Mouse (Mus musculus) olfactory bulb, adult 2 months (tissue): ENCODE data around the gene Apbb2. TPM values are rescaled to one million over a fixed set of nuclear protein-coding genes. Genes with fewer than 3 reads are reported as not detected.

Experiments used
- H3K27ac ChIP-seq: fragments of 200-500 bp; 2 replicates; pipeline ENCODE4 v1.5.1; 2012; ENCODE audit warnings: low read depth, low read length; ENCODE audit not compliant: insufficient read depth
- H3K4me1 ChIP-seq: fragments of 200-500 bp; 2 replicates; pipeline ENCODE4 v1.6.1; 2012; ENCODE audit warnings: low read length; ENCODE audit not compliant: control insufficient read depth, insufficient read depth
- H3K4me3 ChIP-seq: fragments of 200-500 bp; 2 replicates; pipeline ENCODE4 v1.5.1; 2012; ENCODE audit warnings: mild to moderate bottlenecking, low read depth, low read length, moderate library complexity; ENCODE audit not compliant: insufficient read depth
- CTCF ChIP-seq: fragments of 200-500 bp; IDR thresholded peaks from 2 replicates; pipeline ENCODE4 v1.5.1; 2012; ENCODE audit warnings: low read depth, mild to moderate bottlenecking, low read length, moderate library complexity; ENCODE audit not compliant: insufficient read depth
- POLR2A ChIP-seq: fragments of 200-500 bp; IDR thresholded peaks from 2 replicates; pipeline ENCODE4 v1.6.1; 2012; ENCODE audit warnings: mild to moderate bottlenecking, low read depth, low read length, moderate library complexity; ENCODE audit not compliant: insufficient read depth
- WGBS: fragments of 180-500 bp; shearing (Covaris S2); methylation state at CpG from one replicate; pipeline ENCODE4 v1.1.7; 2018; 5-methylcytosine and 5-hydroxymethylcytosine counted together
- polyA plus RNA-seq: library from polyadenylated mRNA; stranded (reverse); fragments of >200 nt; gene quantifications from 2 replicates; pipeline ENCODE4 v1.2.4, GENCODE M21; 2012; ENCODE audit warnings: low replicate concordance; ENCODE audit not compliant: missing spikeins, insufficient read depth, insufficient read length

Gene Apbb2
- polyA plus RNA-seq, 1 experiment: not detected

- Histone ChIP-seq H3K4me3 (no peak overlapping the region), H3K27ac (no peak overlapping the region), H3K4me1 (no peaks in the 10 kb centered on the region)
- TF ChIP-seq POLR2A (no peak), CTCF (no peak)
- WGBS: 95% methylated on average over 7 of the region's 7 CpGs
Measured at GRCm38 (mm10) chr5:66445497-66445896, 173.1 kb downstream of the Apbb2 start.

GRCm38 (mm10) chr5:66442260-66442659 is 176.3 kb downstream of the Apbb2 start:
- no peak for TF ChIP-seq CTCF
- no peak for TF ChIP-seq POLR2A
- Histone ChIP-seq H3K4me3 (no peak overlapping the region), H3K4me1 (no peaks in the 10 kb centered on the region), H3K27ac (no peak overlapping the region)
- WGBS: 73% methylated on average over 7 of the region's 7 CpGs

GRCm38 (mm10) chr5:66436791-66437246 is 181.8 kb downstream of the Apbb2 start:
- 57% methylated on average over 2 of the region's 2 CpGs for WGBS
- Histone ChIP-seq H3K4me3 (no peak overlapping the region), H3K27ac (no peak overlapping the region), H3K4me1 (no peaks in the 10 kb centered on the region)
- no peak for TF ChIP-seq POLR2A
- no peak for TF ChIP-seq CTCF

GRCm38 (mm10) chr5:66435158-66435557 is 183.4 kb downstream of the Apbb2 start:
- no peak for TF ChIP-seq POLR2A
- TF ChIP-seq CTCF: no peak
- H3K27ac ChIP-seq: no peak overlapping the region
- WGBS: 97% methylated on average over 4 of the region's 4 CpGs
- no peaks in the 10 kb centered on the region for H3K4me1 ChIP-seq
- no peak overlapping the region for H3K4me3 ChIP-seq

- H3K4me3 ChIP-seq: no peak overlapping the region
- TF ChIP-seq CTCF (no peak), POLR2A (no peak)
- H3K4me1 ChIP-seq: no peaks in the 10 kb centered on the region
- 99% methylated on average over 2 of the region's 2 CpGs for WGBS
- no peak overlapping the region for H3K27ac ChIP-seq
Measured at GRCm38 (mm10) chr5:66429076-66429475, 189.5 kb downstream of the Apbb2 start.

- no peaks in the 10 kb centered on the region for H3K4me1 ChIP-seq
Measured at GRCm38 (mm10) chr5:66428071-66428470, 190.5 kb downstream of the Apbb2 start.

GRCm38 (mm10) chr5:66423909-66424308 is 194.7 kb downstream of the Apbb2 start:
- H3K27ac ChIP-seq: no peak overlapping the region
- H3K4me3 ChIP-seq: no peak overlapping the region
- H3K4me1 ChIP-seq: no peaks in the 10 kb centered on the region
- TF ChIP-seq CTCF: no peak
- TF ChIP-seq POLR2A: no peak
- 68% methylated on average over 4 of the region's 4 CpGs for WGBS

More at GRCm38 (mm10) chr5:66428071-66428470, 190.5 kb downstream of the Apbb2 start:
- no peak overlapping the region for H3K27ac ChIP-seq
- no peak for TF ChIP-seq POLR2A
- no peak for TF ChIP-seq CTCF
- no peak overlapping the region for H3K4me3 ChIP-seq

- H3K4me1 ChIP-seq: no peaks in the 10 kb centered on the region
- 95% methylated on average over 4 of the region's 4 CpGs for WGBS
- H3K27ac ChIP-seq: no peak overlapping the region
- TF ChIP-seq CTCF (no peak), POLR2A (no peak)
- H3K4me3 ChIP-seq: no peak overlapping the region
Measured at GRCm38 (mm10) chr5:66423466-66423865, 195.1 kb downstream of the Apbb2 start.

- whole genome bisulfite sequencing: 96% methylated on average over 4 of the region's 4 CpGs
- TF ChIP-seq POLR2A (no peak), CTCF (no peak)
- no peak overlapping the region for H3K4me3 ChIP-seq
Measured at GRCm38 (mm10) chr5:66421954-66422353, 196.6 kb downstream of the Apbb2 start.

GRCm38 (mm10) chr5:66421230-66421629 is 197.4 kb downstream of the Apbb2 start:
- 92% methylated on average over 15 of the region's 15 CpGs for WGBS
- Histone ChIP-seq H3K4me1 (no peaks in the 10 kb centered on the region), H3K27ac (no peak overlapping the region), H3K4me3 (no peak overlapping the region)
- TF ChIP-seq POLR2A (no peak), CTCF (no peak)

More at GRCm38 (mm10) chr5:66421954-66422353, 196.6 kb downstream of the Apbb2 start:
- H3K4me1 ChIP-seq: no peaks in the 10 kb centered on the region
- H3K27ac ChIP-seq: no peak overlapping the region
